Mouse (Mus musculus) neural tube, embryonic 14.5 days (tissue): ENCODE data around the gene Nol4l. TPM values are rescaled to one million over a fixed set of nuclear protein-coding genes. Genes with fewer than 3 reads are reported as not detected.
A peak's percentile ranks its signal among the peaks of the same experiment; 100 is the strongest.

Experiments
- ATAC-seq: fragments of 200-750 bp; cut with Nextera tagmentation; 2 replicates; pipeline ENCODE4 v1.8.0; 2017; ENCODE audit warnings: low read depth, mild to moderate bottlenecking, moderate TSS enrichment, moderate library complexity
- H3K27ac ChIP-seq: fragments of 300-500 bp; sonication (generic); 2 replicates; pipeline ENCODE4 v1.5.1; 2014; ENCODE audit warnings: low read depth, mild to moderate bottlenecking, control low read depth, low read length, moderate library complexity, mixed read lengths
- H3K27me3 ChIP-seq: fragments of 300-500 bp; sonication (generic); 2 replicates; pipeline ENCODE4 v1.6.1; 2014; ENCODE audit warnings: low read length; ENCODE audit not compliant: control insufficient read depth, insufficient read depth
- H3K36me3 ChIP-seq: fragments of 300-500 bp; sonication (generic); 2 replicates; pipeline ENCODE4 v1.6.1; 2014; ENCODE audit warnings: low read length, mixed read lengths; ENCODE audit not compliant: control insufficient read depth, insufficient read depth
- H3K4me1 ChIP-seq: fragments of 300-500 bp; sonication (generic); 2 replicates; pipeline ENCODE4 v1.6.1; 2014; ENCODE audit warnings: low read length; ENCODE audit not compliant: control insufficient read depth, insufficient read depth
- H3K4me2 ChIP-seq: fragments of 300-500 bp; sonication (generic); 2 replicates; pipeline ENCODE4 v1.6.1; 2014; ENCODE audit warnings: mild to moderate bottlenecking, low read depth, low read length, control low read depth
- H3K4me3 ChIP-seq: fragments of 300-500 bp; sonication (generic); 2 replicates; pipeline ENCODE4 v1.5.1; 2014; ENCODE audit warnings: low read depth, low read length, control low read depth, mixed read lengths
- H3K9ac ChIP-seq: fragments of 300-500 bp; sonication (generic); replicated peaks from 2 replicates; pipeline ENCODE4 v1.6.1; 2014; ENCODE audit warnings: low read depth, mild to moderate bottlenecking, control low read depth, low read length, mixed read lengths
- H3K9me3 ChIP-seq: fragments of 300-500 bp; sonication (generic); 2 replicates; pipeline ENCODE4 v1.6.1; 2016; ENCODE audit warnings: low read length; ENCODE audit not compliant: control insufficient read depth
- WGBS: fragments of 180-500 bp; shearing (Covaris S2); extraction: QIAGEN DNeasy Blood & Tissue Kit; methylation state at CpG from one replicate; pipeline ENCODE4 v1.1.7; 2014; 5-methylcytosine and 5-hydroxymethylcytosine counted together
- polyA plus RNA-seq: library from polyadenylated mRNA; unstranded; fragments of >200 nt; fragmentation: Nextera tagmentation; extraction: Ambion mirVana; gene quantifications from 2 replicates; pipeline ENCODE4 v1.2.1, GENCODE M21; 2014

The Nol4l gene
- polyA plus RNA-seq, 1 experiment from 2014 or later = 44.4 TPM

DNA sequence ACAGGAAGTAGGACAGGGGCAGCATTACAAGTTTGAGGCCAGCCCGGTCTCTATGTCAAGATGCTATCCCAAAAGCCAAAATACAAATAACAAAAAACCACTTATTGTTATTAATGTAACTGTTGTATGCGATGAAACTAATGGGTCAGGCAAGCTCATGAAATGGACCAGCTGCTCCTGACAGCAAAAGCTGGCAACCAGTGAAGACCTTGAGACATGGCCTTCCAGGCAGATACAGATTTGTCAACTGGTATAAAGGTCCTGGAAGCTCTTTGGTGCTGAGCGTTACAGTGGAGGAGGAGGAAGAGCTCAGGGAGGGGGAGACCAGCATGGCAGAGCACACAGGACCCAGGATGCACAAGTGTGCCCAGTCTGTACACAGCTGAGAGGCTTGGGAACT is 82.1 kb downstream of the Nol4l start:
- Histone ChIP-seq H3K4me1 (peaks cover 6% of the 10 kb centered on the region), H3K36me3 (no peaks in the 10 kb centered on the region), H3K9me3 (no peaks in the 10 kb centered on the region), H3K9ac (no peak overlapping the region), H3K4me3 (no peak overlapping the region), H3K27me3 (no peaks in the 10 kb centered on the region), H3K27ac (no peak overlapping the region), H3K4me2 (no peak overlapping the region)
- no peak for ATAC-seq
- WGBS = 86% methylated on average over 3 of the region's 3 CpGs

DNA sequence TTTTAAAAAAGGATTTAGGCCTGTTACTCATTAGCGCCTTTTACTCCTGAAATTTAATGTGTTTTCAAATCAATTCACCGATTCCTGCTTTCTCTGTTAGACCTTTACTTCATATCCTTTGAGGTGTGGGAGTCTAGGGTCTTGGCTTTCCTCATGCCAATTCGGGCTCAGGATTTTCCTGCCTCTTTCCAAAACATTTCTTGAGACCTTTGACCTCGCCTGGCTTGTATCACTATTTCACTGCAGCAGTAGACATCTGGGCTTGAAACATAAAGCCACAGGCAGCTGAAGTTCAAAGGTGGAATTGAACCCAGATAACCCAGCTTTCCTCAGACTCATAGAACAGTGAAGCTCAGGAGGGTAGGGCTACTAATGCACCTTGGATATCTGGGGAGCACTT is 83.3 kb downstream of the Nol4l start:
- no peak for ATAC-seq
- no peak overlapping the region for H3K4me3 ChIP-seq
- no peaks in the 10 kb centered on the region for H3K27me3 ChIP-seq
- 26% methylated on average over 4 of the region's 4 CpGs for WGBS
- H3K27ac ChIP-seq = peak overlapping the region; percentile 98; the same call in 1 of the 2 replicates
- no peaks in the 10 kb centered on the region for H3K36me3 ChIP-seq
- no peaks in the 10 kb centered on the region for H3K9me3 ChIP-seq
- H3K4me2 ChIP-seq = no peak overlapping the region
- no peak overlapping the region for H3K9ac ChIP-seq
- peaks cover 19% of the 10 kb centered on the region for H3K4me1 ChIP-seq

DNA sequence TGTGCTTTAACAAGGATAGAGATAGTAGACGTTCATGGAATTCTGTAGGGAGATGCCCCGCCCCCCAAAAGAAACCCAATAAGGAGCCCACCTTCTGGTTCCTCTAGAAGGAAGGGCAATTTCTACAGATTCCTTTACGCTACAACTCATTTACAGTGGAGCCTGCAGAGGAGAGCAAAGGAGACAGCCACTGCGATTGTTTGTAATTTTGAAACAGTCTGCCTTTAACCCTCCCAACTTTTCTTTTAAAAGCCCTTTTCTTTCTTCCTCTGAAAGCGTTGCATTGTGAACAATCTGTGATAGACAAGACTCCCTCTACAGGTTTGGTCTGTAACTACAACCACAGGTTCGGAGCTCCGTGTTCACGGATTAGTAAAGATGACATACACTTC is 83.8 kb downstream of the Nol4l start:
- Histone ChIP-seq H3K9me3 (no peaks in the 10 kb centered on the region), H3K36me3 (no peaks in the 10 kb centered on the region), H3K9ac (peak overlapping the region; percentile 93), H3K4me1 (peaks cover 23% of the 10 kb centered on the region), H3K27me3 (no peaks in the 10 kb centered on the region), H3K27ac (peak overlapping the region; percentile 98), H3K4me2 (peak overlapping the region; percentile 79), H3K4me3 (peak overlapping the region; percentile 96)
- WGBS = 0% methylated on average over 8 of the region's 8 CpGs
- no peak for ATAC-seq

DNA sequence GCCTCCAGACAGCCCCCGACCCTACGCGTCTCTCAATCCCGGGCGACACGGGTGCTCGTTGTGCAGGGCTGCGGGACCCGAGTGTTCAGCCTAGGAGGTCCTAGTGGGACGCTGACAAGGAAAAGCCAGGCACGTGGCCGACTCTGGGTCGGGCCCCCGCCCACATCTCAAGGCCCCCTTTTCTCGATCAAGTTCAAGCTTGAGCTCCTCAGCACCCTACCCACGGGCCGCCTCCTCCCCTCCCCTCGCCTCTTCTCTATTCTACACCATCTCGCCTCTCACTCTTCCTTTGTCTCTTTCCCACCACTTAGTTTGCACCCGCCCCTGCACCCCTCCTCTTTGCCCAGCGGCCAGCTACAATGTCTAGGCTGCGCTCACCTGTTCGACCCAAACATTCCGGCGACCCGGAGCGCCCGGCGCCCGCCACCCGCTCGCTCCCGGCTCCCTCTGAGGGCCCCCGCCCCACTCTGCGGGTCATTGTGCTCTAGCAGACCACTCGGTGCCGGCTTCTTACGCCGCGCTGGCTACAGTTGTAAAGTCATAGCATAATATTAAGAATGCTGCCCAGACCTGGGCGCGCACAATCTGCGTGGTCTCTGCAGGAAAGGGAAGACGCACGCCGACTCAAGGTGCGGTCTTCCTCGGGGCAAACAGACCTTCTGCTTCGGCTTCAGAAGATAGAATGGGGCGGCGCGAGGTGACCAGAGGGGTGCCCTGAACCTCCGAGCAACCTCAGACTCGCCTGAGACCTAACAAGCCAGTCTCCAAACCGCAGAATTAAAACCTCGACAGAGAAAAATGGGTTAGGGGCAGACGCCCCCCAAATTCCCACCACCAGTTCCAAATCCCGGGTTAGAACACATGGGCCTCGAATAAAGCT is 84.4 kb downstream of the Nol4l start:
- Histone ChIP-seq H3K27me3 (no peaks in the 10 kb centered on the region), H3K36me3 (no peaks in the 10 kb centered on the region), H3K4me2 (peak overlapping the region; percentile 79), H3K9me3 (no peaks in the 10 kb centered on the region), H3K4me3 (peak overlapping the region; percentile 96), H3K9ac (peak overlapping the region; percentile 93), H3K4me1 (peaks cover 30% of the 10 kb centered on the region), H3K27ac (peak overlapping the region; percentile 98)
- WGBS = under 1% methylated on average over 56 of the region's 59 CpGs
- peak; percentile 58 for ATAC-seq

DNA sequence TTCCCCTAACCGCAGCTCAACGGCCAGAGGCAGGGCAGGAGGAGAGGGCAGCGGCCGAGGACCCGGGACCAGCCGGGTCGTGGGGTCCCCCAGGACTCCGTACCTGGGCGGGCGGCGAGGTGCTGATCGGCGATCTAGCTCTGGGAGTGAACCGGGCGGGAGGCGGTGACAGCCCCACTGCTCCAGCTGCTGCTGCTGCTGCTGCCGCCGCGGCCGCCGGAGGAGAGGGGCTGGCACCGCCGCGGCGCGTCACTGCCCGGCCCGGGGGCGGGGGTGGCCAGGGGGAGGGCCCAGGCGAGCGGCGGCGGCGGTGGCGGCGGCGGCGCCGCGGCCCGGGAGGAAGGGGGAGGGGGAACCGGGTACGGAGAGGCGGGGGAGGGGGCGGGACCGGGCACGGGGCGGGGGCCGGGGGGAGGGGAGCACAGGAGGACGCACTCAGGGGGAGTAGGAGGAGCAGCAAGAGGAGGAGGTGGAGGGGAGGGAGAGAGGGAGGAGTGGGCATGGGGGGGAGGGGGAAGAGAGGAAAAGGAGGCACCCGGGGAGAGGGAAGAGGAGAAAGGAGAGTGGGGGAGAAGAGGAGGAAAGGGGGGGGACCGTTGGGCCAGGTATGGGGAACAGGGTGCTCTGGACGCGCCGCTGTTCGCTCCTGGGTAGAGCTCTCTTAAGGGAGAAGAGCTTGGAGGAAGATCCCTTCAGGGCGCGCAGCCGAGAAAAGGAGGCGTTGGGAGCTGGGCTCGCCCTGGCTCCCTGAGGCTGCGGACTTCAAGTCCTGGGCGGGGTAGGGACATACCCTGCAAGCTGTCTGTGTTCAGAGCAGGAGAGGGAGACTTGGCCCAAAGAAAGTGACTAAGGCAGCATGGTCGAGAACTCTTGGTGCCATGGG is 85.3 kb downstream of the Nol4l start:
- ATAC-seq = peak; percentile 74
- no peaks in the 10 kb centered on the region for H3K36me3 ChIP-seq
- peaks cover 32% of the 10 kb centered on the region for H3K4me1 ChIP-seq
- 3% methylated on average over 24 of the region's 64 CpGs for WGBS
- peak overlapping the region; percentile 98 for H3K27ac ChIP-seq
- peak overlapping the region; percentile 79 for H3K4me2 ChIP-seq
- H3K9ac ChIP-seq = peak overlapping the region; percentile 93
- H3K9me3 ChIP-seq = no peaks in the 10 kb centered on the region
- no peaks in the 10 kb centered on the region for H3K27me3 ChIP-seq
- H3K4me3 ChIP-seq = peak overlapping the region; percentile 96

DNA sequence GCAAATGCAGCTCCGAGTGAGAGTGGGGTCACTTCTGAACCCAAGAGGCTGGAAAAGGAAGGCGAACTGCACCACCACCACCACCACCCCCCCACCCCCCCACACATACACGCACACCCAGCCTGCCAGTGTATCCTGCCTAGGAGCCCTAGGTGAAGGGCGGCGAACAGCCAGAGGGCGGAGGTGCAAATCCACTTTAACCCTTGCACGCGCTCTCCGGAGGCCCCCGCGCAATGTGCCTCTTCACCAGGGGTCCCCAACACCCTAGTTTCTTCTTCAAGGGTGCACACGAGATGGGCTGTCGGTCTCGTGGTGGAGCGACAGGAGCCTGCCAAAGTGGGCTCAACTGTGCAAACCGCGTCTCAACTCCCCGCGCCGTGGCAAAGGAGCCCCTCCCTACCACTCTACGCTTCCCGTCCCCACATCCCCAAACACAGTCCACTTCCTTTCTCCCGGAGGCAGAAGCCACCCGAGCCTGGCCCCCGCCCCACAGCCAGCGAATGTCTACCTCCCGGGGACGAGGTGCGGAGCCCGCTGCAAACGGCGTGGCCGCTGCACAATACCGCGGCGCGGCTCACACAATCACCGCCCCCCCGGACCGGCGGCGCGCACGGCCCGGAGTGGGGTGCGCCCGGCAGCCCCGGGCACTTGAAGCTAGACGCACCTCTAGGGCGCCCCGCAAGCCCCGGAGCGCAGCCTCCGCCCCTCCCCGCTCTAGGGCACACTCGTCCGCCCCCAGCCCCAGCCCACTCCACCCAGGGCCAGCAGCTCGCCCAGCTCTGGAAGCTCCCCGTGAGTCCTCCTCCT is 86.1 kb downstream of the Nol4l start:
- WGBS = under 1% methylated on average over 37 of the region's 59 CpGs
- no peaks in the 10 kb centered on the region for H3K36me3 ChIP-seq
- H3K4me2 ChIP-seq = peak overlapping the region; percentile 79
- H3K9ac ChIP-seq = peak overlapping the region; percentile 93
- ATAC-seq = peak; percentile 60
- H3K9me3 ChIP-seq = no peaks in the 10 kb centered on the region
- no peaks in the 10 kb centered on the region for H3K27me3 ChIP-seq
- peak overlapping the region; percentile 98 for H3K27ac ChIP-seq
- H3K4me1 ChIP-seq = peaks cover 32% of the 10 kb centered on the region
- H3K4me3 ChIP-seq = peak overlapping the region; percentile 96

DNA sequence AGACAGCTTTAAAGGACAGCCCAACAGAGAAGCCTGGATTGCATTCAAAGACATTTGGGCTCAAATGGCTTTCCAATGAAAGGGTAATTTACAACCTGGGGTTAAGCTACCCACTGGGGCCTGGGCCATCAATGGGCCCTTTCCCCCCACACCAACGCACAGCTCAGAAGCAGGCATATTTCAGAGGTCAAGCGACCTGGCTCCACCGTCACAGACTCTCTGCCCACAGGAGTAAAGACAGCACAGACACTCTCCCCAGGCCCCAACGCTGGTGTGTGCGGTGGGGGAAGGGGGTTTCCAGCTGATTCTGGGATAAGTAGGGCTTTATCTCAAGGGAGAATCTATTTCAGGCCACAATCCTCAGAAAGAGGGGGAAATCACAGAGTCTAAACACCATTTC is 87.1 kb downstream of the Nol4l start:
- H3K4me3 ChIP-seq = peak overlapping the region; percentile 96
- H3K9ac ChIP-seq = peak overlapping the region; percentile 93
- H3K4me2 ChIP-seq = peak overlapping the region; percentile 79
- no peaks in the 10 kb centered on the region for H3K9me3 ChIP-seq
- H3K36me3 ChIP-seq = no peaks in the 10 kb centered on the region
- WGBS = 0% methylated on average over 5 of the region's 5 CpGs
- H3K27ac ChIP-seq = peak overlapping the region; percentile 98
- no peak for ATAC-seq
- peaks cover 39% of the 10 kb centered on the region for H3K4me1 ChIP-seq
- no peaks in the 10 kb centered on the region for H3K27me3 ChIP-seq

DNA sequence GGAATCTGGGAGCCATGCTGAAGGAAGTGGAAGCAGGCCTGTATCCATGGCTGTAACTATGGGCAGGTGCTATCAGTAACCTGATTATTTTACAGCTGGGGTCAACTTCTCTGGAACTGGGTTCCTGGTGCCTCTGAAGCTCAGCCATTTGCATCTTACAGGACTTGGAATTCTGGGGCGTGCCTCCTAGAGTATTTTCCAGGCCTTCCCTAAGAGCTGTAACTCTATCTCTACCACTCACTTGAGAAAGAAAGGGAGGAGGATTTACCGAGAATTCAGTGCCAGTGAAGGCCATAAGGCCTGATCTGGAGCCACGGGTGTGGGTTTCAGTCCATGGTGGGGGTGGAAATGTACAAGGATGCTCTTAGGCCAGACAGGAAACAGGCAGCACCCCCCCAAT is 88.5 kb downstream of the Nol4l start:
- Histone ChIP-seq H3K4me3 (no peak overlapping the region), H3K9ac (peak overlapping the region; percentile 9; the same call in 1 of the 2 replicates), H3K27me3 (no peaks in the 10 kb centered on the region), H3K27ac (no peak overlapping the region), H3K4me1 (peaks cover 51% of the 10 kb centered on the region), H3K9me3 (no peaks in the 10 kb centered on the region), H3K36me3 (no peaks in the 10 kb centered on the region), H3K4me2 (peak overlapping the region; percentile 79; the same call in 1 of the 2 replicates)
- WGBS = 23% methylated on average over 3 of the region's 3 CpGs
- ATAC-seq = no peak
